Mouse (Mus musculus): ENCODE measurements at regions not wholly inside any gene's neighbourhood (a gene's known extent, or its start where the extent isn't known, plus 50 kb on each side); places are given as distances from the start of the nearest gene placed in this dataset.

- H3K4me2 ChIP-seq (replicated peaks): peak overlapping the region; percentile 20
- no peaks in the 10 kb centered on the region for H3K9me3 ChIP-seq
- H3K36me3 ChIP-seq: no peaks in the 10 kb centered on the region
- no peaks in the 10 kb centered on the region for H3K4me1 ChIP-seq
- H3K4me3 ChIP-seq: no peak overlapping the region
- ATAC-seq (ENCODE audit: low FRiP score, low read depth): peak; percentile 61; the same call in 1 of the 2 replicates
- no peak overlapping the region for H3K9ac ChIP-seq
- H3K27ac ChIP-seq: no peak overlapping the region
- WGBS: 19% methylated on average over 20 of the region's 20 CpGs
- peaks cover 6% of the 10 kb centered on the region for H3K27me3 ChIP-seq (replicated peaks)
These were observed 61.0 kb upstream of the Lpcat1 start for GRCm38 (mm10) chr13:73405720-73406629.

- no peaks in the 10 kb centered on the region for H3K4me1 ChIP-seq
- H3K27ac ChIP-seq: no peak overlapping the region
- 91% methylated on average over 1 of the region's 1 CpGs for WGBS
- H3K27me3 ChIP-seq (replicated peaks): no peaks in the 10 kb centered on the region
- no peaks in the 10 kb centered on the region for H3K9me3 ChIP-seq
- ATAC-seq (ENCODE audit: low FRiP score, low read depth): no peak
- H3K4me3 ChIP-seq: no peak overlapping the region
- no peak overlapping the region for H3K9ac ChIP-seq
- no peaks in the 10 kb centered on the region for H3K36me3 ChIP-seq
- H3K4me2 ChIP-seq (replicated peaks): no peak overlapping the region
These were observed 66.1 kb upstream of the Lpcat1 start for GRCm38 (mm10) chr13:73400921-73401320.

DNA sequence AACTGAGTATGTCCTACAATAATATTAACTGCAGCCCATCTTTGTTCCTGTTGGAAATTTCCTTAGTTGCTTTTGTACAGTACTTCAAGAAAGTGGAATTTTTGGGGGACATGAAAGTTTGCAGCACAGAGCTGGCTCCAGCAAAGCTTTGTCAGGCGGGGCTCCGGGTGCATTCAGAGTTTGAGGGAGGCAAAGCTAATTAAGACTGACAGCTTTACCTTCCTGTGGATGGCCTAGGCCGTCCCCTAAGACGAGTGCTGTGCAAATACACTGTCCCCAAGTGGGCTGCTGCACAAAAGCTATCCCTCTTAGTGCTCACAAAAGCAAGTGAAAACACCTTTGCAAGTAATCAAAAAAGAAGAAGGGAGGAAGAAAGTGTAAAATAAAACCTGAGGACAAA lies 68.7 kb upstream of the Ndufs6 start:
- H3K4me3 ChIP-seq: no peak overlapping the region
- no peaks in the 10 kb centered on the region for H3K4me1 ChIP-seq
- WGBS: 12% methylated on average over 4 of the region's 4 CpGs
- H3K9me3 ChIP-seq: no peaks in the 10 kb centered on the region
- H3K9ac ChIP-seq: no peak overlapping the region
- H3K4me2 ChIP-seq (replicated peaks): no peak overlapping the region
- no peak overlapping the region for H3K27ac ChIP-seq
- H3K27me3 ChIP-seq (replicated peaks): no peaks in the 10 kb centered on the region
- ATAC-seq (ENCODE audit: low FRiP score, low read depth): no peak
- H3K36me3 ChIP-seq: no peaks in the 10 kb centered on the region

DNA sequence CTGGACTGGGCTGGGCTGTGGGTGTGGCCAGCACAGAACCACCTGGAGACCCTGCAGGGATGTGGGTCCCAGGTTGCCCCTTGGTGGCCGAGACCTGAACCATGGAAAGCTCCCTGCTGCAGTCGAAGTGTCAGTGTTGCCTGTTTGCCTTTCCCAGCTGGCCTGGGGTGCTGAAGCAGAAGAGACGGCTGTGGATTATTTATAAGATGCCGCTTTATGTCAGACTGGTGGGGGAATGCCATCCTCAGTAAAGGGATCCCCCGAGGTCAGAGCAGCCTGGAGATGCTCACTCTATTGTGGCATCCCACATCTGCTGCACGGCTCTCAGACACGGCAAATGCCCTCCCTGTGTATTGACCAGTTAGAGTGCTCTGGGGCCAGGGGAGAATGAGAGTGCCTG lies 67.5 kb upstream of the Ndufs6 start:
- Histone ChIP-seq H3K27ac (no peak overlapping the region), H3K36me3 (no peaks in the 10 kb centered on the region), H3K9me3 (no peaks in the 10 kb centered on the region), H3K4me1 (no peaks in the 10 kb centered on the region), H3K9ac (no peak overlapping the region), H3K27me3 (replicated peaks) (no peaks in the 10 kb centered on the region), H3K4me2 (replicated peaks) (no peak overlapping the region), H3K4me3 (no peak overlapping the region)
- ATAC-seq (ENCODE audit: low FRiP score, low read depth): no peak
- 53% methylated on average over 7 of the region's 7 CpGs for WGBS

- Histone ChIP-seq H3K4me2 (replicated peaks) (no peak overlapping the region), H3K4me1 (no peaks in the 10 kb centered on the region), H3K4me3 (no peak overlapping the region), H3K9me3 (no peaks in the 10 kb centered on the region), H3K27ac (no peak overlapping the region), H3K27me3 (replicated peaks) (no peaks in the 10 kb centered on the region), H3K36me3 (no peaks in the 10 kb centered on the region), H3K9ac (no peak overlapping the region)
- ATAC-seq (ENCODE audit: low FRiP score, low read depth): no peak
- WGBS: 76% methylated on average over 4 of the region's 4 CpGs
These were observed 60.7 kb upstream of the Ndufs6 start for GRCm38 (mm10) chr13:73389051-73389450.

- Histone ChIP-seq H3K9ac (no peak overlapping the region), H3K4me3 (no peak overlapping the region), H3K4me2 (replicated peaks) (no peak overlapping the region), H3K27ac (no peak overlapping the region), H3K9me3 (0 out of 2 replicates have a peak, but pooled peaks cover 3% of the 10 kb centered on the region), H3K27me3 (replicated peaks) (no peaks in the 10 kb centered on the region), H3K4me1 (no peaks in the 10 kb centered on the region), H3K36me3 (no peaks in the 10 kb centered on the region)
- WGBS: 70% methylated on average over 3 of the region's 3 CpGs
- ATAC-seq (ENCODE audit: low FRiP score, low read depth): no peak
These were observed 55.2 kb upstream of the Ndufs6 start for GRCm38 (mm10) chr13:73383585-73383984.

Data from neural tube, embryonic 12.5 days (tissue).